Mouse (Mus musculus): ENCODE data around the gene Akap13. TPM values are rescaled to one million over a fixed set of nuclear protein-coding genes. Genes with fewer than 3 reads are reported as not detected.

Gene Akap13
- polyA plus RNA-seq, 1 experiment from 2014 or later = 41.0 TPM

DNA sequence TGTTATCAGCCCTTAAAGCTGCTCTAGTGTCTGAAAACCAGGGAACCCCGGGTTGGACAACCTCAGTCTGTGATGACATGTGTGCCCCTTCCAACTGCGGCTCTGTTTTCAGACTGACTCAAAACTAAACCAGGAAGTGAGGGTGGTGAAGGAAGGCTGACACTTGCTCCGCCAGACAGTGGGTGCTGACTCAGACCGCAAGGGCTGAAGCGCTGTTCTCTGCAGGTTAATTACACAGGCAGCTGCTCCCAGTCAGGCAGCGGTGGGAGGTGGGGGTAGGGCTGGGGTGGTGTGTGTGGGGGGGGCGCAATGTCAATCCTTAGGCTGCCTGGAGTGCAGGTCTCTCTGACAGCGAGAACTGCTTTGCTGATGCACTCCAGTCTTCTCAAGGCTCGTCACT is 341.1 kb downstream of the Akap13 start:
- Histone ChIP-seq H3K9ac (ENCODE audit: low read depth, low read length) (no peak overlapping the region), H3K4me2 (ENCODE audit: low read depth, low read length) (no peak overlapping the region), H3K9me3 (replicated peaks; ENCODE audit: control insufficient read depth, low read length) (no peaks in the 10 kb centered on the region), H3K4me3 (ENCODE audit: low read depth, low read length) (no peak overlapping the region), H3K27me3 (ENCODE audit: control insufficient read depth, insufficient read depth, low read depth, low read length) (no peaks in the 10 kb centered on the region), H3K27ac (ENCODE audit: low read length) (no peak overlapping the region), H3K36me3 (ENCODE audit: control insufficient read depth, insufficient read depth) (no peaks in the 10 kb centered on the region), H3K4me1 (ENCODE audit: control insufficient read depth, low read depth, low read length) (peaks cover 5% of the 10 kb centered on the region)
- 0 out of 2 replicates have a peak, but pooled peaks have one; percentile 21 for ATAC-seq (ENCODE audit: low read depth)
- 10% methylated on average over 9 of the region's 9 CpGs for WGBS (ENCODE audit: insufficient replicate concordance)

GRCm38 (mm10) chr7:75800530-75800929 is 345.2 kb downstream of the Akap13 start:
- no peak overlapping the region for H3K4me3 ChIP-seq (ENCODE audit: low read depth, low read length)
- no peaks in the 10 kb centered on the region for H3K36me3 ChIP-seq (ENCODE audit: control insufficient read depth, insufficient read depth)
- 62% methylated on average over 4 of the region's 4 CpGs for WGBS (ENCODE audit: insufficient replicate concordance)
- no peaks in the 10 kb centered on the region for H3K27me3 ChIP-seq (ENCODE audit: control insufficient read depth, insufficient read depth, low read depth, low read length)
- no peaks in the 10 kb centered on the region; the same call in none of the 2 replicates for H3K4me1 ChIP-seq (ENCODE audit: control insufficient read depth, low read depth, low read length)
- no peak overlapping the region for H3K9ac ChIP-seq (ENCODE audit: low read depth, low read length)
- no peak for ATAC-seq (ENCODE audit: low read depth)
- no peaks in the 10 kb centered on the region for H3K9me3 ChIP-seq (replicated peaks; ENCODE audit: control insufficient read depth, low read length)
- H3K27ac ChIP-seq (ENCODE audit: low read length) = no peak overlapping the region
- H3K4me2 ChIP-seq (ENCODE audit: low read depth, low read length) = no peak overlapping the region

DNA sequence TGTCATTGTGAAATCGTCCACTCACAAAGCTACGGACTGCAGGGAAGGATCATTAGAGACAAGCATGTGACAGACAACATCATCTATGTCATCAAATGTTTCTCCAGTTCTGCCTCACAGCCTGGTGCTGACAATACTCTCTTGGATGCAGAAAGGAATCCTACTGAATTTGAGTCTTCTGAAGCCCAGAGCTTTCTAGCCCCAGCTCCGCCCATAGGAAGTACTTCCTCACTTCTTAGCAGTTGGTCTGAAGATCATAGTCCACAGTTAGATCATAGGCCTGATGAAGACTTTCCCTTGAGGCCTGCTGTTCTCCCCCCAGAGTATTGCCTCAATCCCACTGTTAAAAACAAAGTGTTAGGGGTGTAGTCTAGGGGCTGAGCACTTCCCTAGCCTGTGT is 345.7 kb downstream of the Akap13 start:
- Histone ChIP-seq H3K4me2 (ENCODE audit: low read depth, low read length) (no peak overlapping the region), H3K4me1 (ENCODE audit: control insufficient read depth, low read depth, low read length) (peaks cover 3% of the 10 kb centered on the region), H3K36me3 (ENCODE audit: control insufficient read depth, insufficient read depth) (no peaks in the 10 kb centered on the region), H3K9ac (ENCODE audit: low read depth, low read length) (no peak overlapping the region), H3K9me3 (replicated peaks; ENCODE audit: control insufficient read depth, low read length) (no peaks in the 10 kb centered on the region), H3K4me3 (ENCODE audit: low read depth, low read length) (no peak overlapping the region), H3K27me3 (ENCODE audit: control insufficient read depth, insufficient read depth, low read depth, low read length) (no peaks in the 10 kb centered on the region), H3K27ac (ENCODE audit: low read length) (no peak overlapping the region)
- WGBS (ENCODE audit: insufficient replicate concordance) = 84% methylated on average over 3 of the region's 3 CpGs
- no peak for ATAC-seq (ENCODE audit: low read depth)

DNA sequence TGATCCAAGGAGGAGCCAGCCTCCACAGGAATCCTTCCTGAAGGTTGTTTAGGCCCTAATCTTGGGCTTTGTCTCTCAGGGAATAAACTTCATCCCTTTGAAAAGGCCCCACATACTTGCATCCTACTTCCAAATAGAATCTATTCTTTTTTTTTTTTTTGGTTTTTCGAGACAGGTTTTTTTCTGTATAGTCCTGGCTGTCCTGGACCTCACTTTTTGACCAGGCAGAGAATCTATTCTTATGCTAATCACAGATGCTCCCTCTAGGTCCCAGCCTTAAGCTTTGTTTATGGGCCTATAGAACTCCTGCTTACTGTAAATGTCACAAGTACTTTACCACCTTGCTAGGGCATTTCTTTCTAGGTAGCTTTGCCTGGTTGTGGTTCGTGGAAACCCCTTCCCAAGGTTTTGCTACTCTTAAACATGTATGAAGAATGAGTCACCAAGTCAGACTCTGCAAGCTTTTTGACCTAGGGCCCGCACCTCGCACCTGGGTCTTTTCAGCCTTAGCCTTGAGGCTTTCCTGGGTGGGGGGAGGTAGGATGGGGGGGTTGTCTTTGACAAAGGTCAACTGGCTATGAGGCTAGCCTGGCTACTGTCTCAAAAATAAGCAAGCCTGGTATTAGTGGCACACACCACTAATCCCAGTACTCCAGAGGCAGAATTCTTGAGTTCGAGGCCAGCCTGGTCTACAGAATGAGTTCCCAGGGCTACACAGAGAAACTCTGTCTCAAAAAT is 346.5 kb downstream of the Akap13 start:
- 71% methylated on average over 5 of the region's 5 CpGs for WGBS (ENCODE audit: insufficient replicate concordance)
- peaks cover 8% of the 10 kb centered on the region for H3K4me1 ChIP-seq (ENCODE audit: control insufficient read depth, low read depth, low read length)
- H3K27ac ChIP-seq (ENCODE audit: low read length) = no peak overlapping the region
- no peak overlapping the region for H3K9ac ChIP-seq (ENCODE audit: low read depth, low read length)
- no peaks in the 10 kb centered on the region for H3K27me3 ChIP-seq (ENCODE audit: control insufficient read depth, insufficient read depth, low read depth, low read length)
- H3K9me3 ChIP-seq (replicated peaks; ENCODE audit: control insufficient read depth, low read length) = no peaks in the 10 kb centered on the region
- H3K4me2 ChIP-seq (ENCODE audit: low read depth, low read length) = no peak overlapping the region
- ATAC-seq (ENCODE audit: low read depth) = no peak
- no peak overlapping the region for H3K4me3 ChIP-seq (ENCODE audit: low read depth, low read length)
- no peaks in the 10 kb centered on the region for H3K36me3 ChIP-seq (ENCODE audit: control insufficient read depth, insufficient read depth)

- H3K36me3 ChIP-seq (ENCODE audit: control insufficient read depth, insufficient read depth) = no peaks in the 10 kb centered on the region
- ATAC-seq (ENCODE audit: low read depth) = no peak
- H3K9ac ChIP-seq (ENCODE audit: low read depth, low read length) = no peak overlapping the region
- H3K4me2 ChIP-seq (ENCODE audit: low read depth, low read length) = no peak overlapping the region
- 57% methylated on average over 3 of the region's 3 CpGs for WGBS (ENCODE audit: insufficient replicate concordance)
- peaks cover 8% of the 10 kb centered on the region for H3K4me1 ChIP-seq (ENCODE audit: control insufficient read depth, low read depth, low read length)
- H3K4me3 ChIP-seq (ENCODE audit: low read depth, low read length) = no peak overlapping the region
- no peaks in the 10 kb centered on the region for H3K9me3 ChIP-seq (replicated peaks; ENCODE audit: control insufficient read depth, low read length)
- H3K27ac ChIP-seq (ENCODE audit: low read length) = no peak overlapping the region
- H3K27me3 ChIP-seq (ENCODE audit: control insufficient read depth, insufficient read depth, low read depth, low read length) = no peaks in the 10 kb centered on the region
Observed at GRCm38 (mm10) chr7:75802887-75803286, 347.6 kb downstream of the Akap13 start.

Small RNAs within 50 kb of the gene (microRNA-seq; reads per million reads assigned to microRNA genes)
- not detected for gene Gm23251

Other genes starting within 250 kb of the Akap13 start
- 0.02 and 0.05 TPM in 2 replicates for gene Sv2b, start 146.3 kb upstream of the Akap13 start, polyA plus RNA-seq (2015; fragmentation: Nextera tagmentation; extraction: Ambion mirVana)